1 mouse cellular context compared by ENCODE assay signal in the genomic region with DNA sequence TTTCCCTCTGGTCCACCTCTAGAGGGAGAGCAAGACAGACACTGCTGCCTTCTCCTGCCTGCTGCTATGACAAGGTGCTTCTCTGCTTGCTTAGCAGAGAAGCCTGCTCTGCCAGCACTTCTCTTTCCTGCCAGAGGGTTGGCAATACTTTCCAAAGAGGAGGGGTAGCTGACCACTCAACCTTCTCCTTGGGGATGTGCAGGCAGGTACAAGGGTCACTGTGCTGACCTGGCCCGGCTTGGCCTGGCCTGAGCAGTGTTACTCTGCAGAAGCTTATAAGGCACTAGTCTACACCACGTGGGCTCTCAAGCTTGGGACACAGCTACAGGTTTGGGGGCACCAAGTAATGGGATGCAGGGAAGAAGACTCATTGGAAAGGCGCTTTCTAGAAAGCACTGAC.
TF ChIP-seq lines count a peak whose summit lies in the region.

No protein-coding gene starts in this region.

TF ChIP-seq in CH12.LX, 34 proteins besides CTCF, POLR2A, EP300 and RAD21 (continued from another document):
- TF ChIP-seq KAT2A (IDR thresholded peaks at IDR 0.05; ENCODE audit: insufficient replicate concordance, low read length): no peak
- no peak for TF ChIP-seq MEF2A (IDR thresholded peaks at IDR 0.05; ENCODE audit: borderline replicate concordance, low read depth, low read length)
- no peak for TF ChIP-seq UBTF (IDR thresholded peaks at IDR 0.05; ENCODE audit: low read depth, low read length)
- no peak for TF ChIP-seq ETS1 (conservative IDR thresholded peaks at IDR 0.05; ENCODE audit: low read depth, low read length)
- TF ChIP-seq GABPA (IDR thresholded peaks at IDR 0.05; ENCODE audit: insufficient replicate concordance, low read depth, low read length): no peak
- no peak for TF ChIP-seq USF1 (IDR thresholded peaks at IDR 0.05; ENCODE audit: low read depth, low read length)
TF ChIP-seq in CH12.LX: peak in this region for 0.
